Mouse (Mus musculus) kidney, postnatal 4 days (tissue): ENCODE data around the gene Ier5.

ENCODE experiments used
- DNase-seq, 2 experiments: peaks; one replicate each; pipeline ENCODE4 v3.0.0; 2021; ENCODE audit warnings: mixed read lengths in 2 of 2

Gene Ier5

DNA sequence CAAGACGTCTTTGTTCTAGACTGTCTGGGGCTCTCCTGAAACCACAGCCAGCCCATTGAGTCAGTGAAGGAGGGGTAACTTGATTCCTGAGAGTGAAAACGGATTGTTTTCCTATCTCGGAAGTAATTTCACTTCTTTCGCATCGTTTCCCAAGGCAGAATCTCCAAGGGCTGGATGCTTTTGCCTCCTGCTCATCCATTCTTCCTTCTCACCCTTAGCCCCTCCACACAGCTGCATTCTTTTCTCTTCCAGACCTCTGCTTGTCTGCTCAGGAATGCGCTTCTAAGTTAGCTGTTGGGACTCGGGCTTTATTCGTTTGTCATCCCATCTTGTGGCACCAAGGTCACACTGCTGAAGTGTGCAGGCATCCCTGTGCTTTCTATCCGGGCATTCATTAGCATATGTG is 46.7 kb downstream of the Ier5 start:
- DNase-seq = no peak

DNA sequence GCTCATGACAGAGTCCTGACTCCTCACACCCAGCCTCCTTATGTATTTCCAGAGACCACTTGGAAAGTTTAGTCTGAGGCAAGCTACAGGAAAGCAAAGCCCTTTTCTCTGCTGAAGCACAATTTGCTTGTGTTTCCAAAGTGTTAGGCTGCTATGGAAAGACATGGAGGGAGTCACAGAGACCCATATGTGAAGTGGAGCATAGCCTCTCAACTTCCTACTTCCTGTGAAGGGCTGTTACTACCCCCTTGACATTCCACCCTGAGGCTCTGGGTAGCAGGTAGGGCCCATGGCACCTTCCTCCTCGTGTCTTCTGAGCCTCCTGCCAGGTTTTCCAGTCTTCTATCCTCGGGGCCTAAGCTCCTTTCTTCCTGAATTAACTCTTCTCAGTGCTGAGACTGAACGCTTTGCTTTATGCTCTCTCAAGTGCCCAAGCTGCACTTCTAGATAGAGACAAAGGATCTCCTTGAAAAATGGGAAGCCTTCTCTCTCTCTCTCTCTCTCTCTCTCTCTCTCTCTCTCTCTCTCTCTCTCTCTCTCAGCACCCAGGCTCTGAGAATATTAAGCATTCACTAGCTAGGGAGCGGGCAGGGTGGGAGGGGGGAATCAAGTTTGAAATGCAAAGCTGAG is 47.2 kb downstream of the Ier5 start:
- DNase-seq = no peak

DNA sequence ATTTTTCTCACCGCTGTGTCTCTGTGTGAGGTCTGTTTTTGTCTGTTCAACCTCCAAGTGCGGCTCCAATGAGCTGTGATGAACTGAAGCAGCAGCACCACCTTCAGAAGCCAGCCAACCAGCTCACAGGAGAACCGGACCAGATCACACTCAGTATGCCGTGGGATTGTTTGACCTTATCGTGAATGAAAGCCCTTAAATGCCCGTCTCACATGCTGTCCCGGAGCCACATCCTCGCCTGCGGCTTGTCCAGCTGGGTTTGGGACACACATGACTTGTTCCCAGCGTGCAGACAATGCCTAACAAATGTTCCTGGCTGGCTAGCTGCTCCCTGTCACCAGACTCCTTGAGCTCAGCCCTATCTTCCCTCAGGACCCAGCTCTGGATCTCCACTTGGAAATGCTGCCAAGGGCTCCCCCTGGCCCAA is 47.7 kb downstream of the Ier5 start:
- DNase-seq = peak in 1 of 2 experiments; percentile 62

DNA sequence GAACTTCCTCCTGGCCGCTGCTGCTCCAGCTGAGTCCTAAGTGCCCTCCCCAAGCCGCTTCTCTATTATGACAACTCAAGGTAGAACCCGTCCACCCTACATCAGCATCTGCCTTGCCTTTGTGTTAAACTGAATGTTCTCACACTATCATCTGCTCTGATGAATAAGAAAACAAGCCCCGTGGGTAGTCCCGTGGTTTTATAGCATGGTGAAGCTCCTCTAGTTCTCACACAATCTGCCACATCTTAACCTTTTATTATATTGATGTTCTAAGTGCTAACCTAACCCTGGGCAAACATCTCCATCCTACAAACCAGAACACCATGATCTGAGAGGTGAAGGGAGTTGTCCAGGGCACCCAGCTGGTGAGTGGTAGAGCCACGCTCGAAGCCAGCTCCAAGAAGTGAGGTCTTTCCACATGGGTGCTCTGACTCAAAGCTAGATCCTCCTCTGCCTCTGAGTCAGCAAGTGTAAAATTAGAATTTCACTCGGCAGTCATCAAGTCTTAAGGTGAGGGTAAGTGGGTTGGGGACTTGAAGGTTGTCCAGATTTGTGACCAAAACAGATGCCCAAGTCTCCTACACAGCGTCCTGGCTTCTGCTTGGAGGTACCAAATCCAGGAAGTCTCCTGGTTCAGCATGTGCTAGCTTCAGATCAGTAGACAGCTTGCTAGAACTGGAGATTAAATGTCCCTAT is 48.4 kb downstream of the Ier5 start:
- no peak for DNase-seq

DNA sequence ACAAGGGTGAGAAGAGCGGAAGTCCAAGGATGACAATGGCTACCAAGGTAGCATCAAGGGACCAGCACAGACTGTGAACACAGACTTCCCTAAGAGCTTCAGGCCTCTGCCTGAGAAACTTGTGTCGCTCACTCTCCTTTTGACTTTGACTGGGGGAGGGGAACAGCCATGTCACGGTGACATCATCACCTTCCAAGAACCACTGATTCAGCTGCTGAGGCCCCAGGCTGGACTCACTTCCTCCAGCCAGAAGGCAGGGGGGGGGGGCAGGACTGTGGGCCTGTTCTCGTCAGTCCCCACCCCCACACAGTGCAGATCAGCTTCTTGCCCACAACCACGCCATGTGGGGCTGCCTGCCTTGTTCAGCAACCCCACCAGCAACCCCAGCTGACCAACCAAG is 49.3 kb downstream of the Ier5 start:
- peak; percentile 61 to 78 for DNase-seq

DNA sequence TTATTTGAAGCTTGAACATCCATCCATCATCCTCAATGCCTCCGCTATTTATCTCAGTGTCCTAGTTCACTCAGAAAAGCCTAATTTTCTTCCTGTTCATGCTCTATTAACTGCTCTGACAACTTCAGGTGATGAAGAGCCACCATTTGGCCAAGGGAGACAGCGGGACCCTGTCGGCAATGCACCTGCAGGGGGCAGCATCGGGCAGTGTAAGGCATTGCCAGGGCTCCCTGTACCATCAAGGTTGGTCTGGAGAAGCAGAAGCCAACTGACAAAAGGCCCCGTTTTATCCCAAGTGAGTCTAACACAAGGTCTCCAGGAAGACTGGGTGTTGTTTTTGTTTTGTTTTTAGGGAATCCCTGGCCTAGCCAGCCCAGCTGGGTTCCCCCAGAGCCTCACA is 50.5 kb downstream of the Ier5 start:
- DNase-seq = peak; percentile 97 to 99
